Mouse (Mus musculus): ENCODE data around the gene Mc3r. TPM values are rescaled to one million over a fixed set of nuclear protein-coding genes. Genes with fewer than 3 reads are reported as not detected.

Mc3r gene
- not detected in 2 replicates for polyA plus RNA-seq (2012; rRNA removed)

DNA sequence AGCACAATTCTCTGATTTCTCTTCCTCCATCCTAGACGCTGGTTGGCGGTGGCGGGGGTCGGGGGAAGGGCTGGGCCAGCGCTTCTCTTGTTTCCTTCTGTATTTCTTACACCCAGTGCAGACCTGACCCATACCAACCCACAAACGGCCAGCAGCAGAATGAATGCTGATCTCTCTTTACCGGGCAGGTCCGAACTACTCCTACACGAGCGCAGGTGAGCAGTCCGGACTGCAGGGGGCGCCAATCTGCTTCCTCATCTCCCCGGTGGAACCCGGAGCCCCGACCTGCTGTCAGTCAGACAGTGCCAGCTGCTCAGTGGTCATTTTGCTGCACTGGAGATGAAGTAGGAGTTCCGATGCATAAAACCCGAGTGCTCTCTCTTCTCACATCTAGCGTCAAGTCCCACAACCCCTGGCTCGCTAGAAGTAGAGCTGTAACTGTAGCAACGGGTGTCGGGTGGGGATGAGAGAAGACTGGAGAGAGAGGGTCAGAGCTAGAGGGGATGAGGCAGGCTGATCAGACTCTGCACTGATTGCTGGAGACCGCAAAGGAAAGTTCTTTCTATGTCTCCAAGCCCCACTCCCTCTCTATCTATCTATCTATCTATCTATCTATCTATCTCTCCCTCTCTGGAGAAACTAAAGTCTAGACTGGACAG, at the start of gene Mc3r:
Mc3r (plus strand) TSS at position 387 of the 659 bp plus-strand sequence.

Other genes starting within 250 kb of the Mc3r start
- 0.19 and 0.30 TPM in 2 replicates for gene Cbln4, start 205.0 kb upstream of the Mc3r start, polyA plus RNA-seq (2012; rRNA removed)
- gene Fam210b, start 97.1 kb downstream of the Mc3r start, polyA plus RNA-seq (2012; rRNA removed), result 27.9 and 29.0 TPM in 2 replicates
- 6.8 and 7.9 TPM in 2 replicates for gene Aurka, start 122.0 kb downstream of the Mc3r start, polyA plus RNA-seq (2012; rRNA removed)
- gene Cstf1, start 122.2 kb downstream of the Mc3r start, polyA plus RNA-seq (2012; rRNA removed), result 27.8 and 28.7 TPM in 2 replicates
- gene Cass4, start 145.3 kb downstream of the Mc3r start, polyA plus RNA-seq (2012; rRNA removed), result 0.43 and 0.50 TPM in 2 replicates
- gene Rtf2, start 192.1 kb downstream of the Mc3r start, polyA plus RNA-seq (2012; rRNA removed), result 27.9 and 33.0 TPM in 2 replicates
- gene Gcnt7, start 210.1 kb downstream of the Mc3r start, polyA plus RNA-seq (2012; rRNA removed), result not detected in 2 replicates
- gene Fam209, start 224.0 kb downstream of the Mc3r start, polyA plus RNA-seq (2012; rRNA removed), result 0.19 and 0.24 TPM in 2 replicates